Mouse (Mus musculus) liver, postnatal 0 days (tissue): Measurements from ENCODE around the gene Atrnl1.

Experiments
- CTCF ChIP-seq: sonication (generic); IDR thresholded peaks from 2 replicates; pipeline ENCODE4 v1.5.1; 2016; ENCODE audit warnings: antibody characterized with exemption, low read depth
- EP300 ChIP-seq: IDR thresholded peaks from 2 replicates; pipeline ENCODE4 v1.6.1; 2016; ENCODE audit warnings: antibody characterized with exemption, low read depth, mild to moderate bottlenecking

DNA sequence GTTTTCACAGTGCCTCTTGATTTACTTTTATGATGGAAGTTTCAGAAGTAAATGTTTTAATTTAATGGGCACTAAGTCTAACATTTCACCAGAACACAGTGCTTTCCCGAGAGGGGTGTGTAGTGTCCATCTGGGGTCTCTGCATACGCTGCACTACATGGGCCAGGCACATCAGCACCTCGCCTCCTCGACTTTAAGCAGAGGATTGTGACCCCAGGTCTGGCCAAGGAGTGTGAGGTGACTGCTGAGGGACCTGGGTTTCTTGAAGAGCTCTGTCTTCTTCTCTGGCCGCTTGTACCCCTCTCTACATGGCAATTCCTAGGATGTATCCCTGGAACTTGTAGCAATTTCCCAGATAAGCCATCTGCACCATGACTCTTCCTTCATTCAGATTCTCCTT lies 422.4 kb downstream of the Atrnl1 start:
- TF ChIP-seq CTCF (no peak), EP300 (no peak)
